Mouse (Mus musculus) ovary, adult 18-20 months (tissue): ENCODE measurements around the gene Tmem220.

Experiments
- DNase-seq: peaks from one replicate; pipeline ENCODE4 v3.0.0; 2022; ENCODE audit warnings: low spot score, mixed read lengths

Gene Tmem220

GRCm38 (mm10) chr11:67024867-67025477, at the start of gene Tmem220:
Gene Tmem220, plus strand, starts transcription at chr11:67025154.
- peak; percentile 93 for DNase-seq

DNA sequence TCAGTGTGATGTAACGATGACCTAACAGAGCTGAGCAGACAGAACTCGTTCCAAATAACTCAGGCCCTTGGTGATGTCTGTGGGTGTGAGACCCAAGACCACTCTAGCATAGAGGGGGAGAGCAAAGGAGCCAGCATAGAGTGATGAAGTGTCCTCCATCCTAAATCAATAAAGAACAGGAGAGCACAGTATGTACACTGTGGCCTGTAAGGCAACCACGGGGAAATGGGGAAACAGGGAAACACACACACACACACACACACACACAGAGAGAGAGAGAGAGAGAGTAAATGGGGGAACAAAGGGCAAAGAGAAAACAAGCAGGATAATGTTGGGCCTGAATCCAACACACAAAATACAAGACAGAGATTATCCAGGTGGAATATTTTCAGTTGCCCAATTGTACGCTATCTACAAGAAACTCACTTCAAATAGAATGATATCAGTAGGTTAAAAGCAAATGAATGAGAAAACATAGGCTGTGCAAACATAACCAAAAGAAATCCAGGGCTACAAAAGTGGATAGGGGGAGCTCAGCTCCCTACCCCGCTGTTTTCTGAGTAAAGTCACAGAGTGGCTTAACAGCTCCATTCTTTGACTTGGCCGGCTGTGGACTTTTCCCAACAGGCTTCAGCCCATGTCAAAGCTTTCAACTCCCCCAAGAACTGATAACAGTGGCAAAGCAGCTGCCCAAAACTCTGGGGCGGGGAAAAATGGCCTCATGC, 49.2 kb upstream of the Tmem220 start:
- DNase-seq: no peak

DNA sequence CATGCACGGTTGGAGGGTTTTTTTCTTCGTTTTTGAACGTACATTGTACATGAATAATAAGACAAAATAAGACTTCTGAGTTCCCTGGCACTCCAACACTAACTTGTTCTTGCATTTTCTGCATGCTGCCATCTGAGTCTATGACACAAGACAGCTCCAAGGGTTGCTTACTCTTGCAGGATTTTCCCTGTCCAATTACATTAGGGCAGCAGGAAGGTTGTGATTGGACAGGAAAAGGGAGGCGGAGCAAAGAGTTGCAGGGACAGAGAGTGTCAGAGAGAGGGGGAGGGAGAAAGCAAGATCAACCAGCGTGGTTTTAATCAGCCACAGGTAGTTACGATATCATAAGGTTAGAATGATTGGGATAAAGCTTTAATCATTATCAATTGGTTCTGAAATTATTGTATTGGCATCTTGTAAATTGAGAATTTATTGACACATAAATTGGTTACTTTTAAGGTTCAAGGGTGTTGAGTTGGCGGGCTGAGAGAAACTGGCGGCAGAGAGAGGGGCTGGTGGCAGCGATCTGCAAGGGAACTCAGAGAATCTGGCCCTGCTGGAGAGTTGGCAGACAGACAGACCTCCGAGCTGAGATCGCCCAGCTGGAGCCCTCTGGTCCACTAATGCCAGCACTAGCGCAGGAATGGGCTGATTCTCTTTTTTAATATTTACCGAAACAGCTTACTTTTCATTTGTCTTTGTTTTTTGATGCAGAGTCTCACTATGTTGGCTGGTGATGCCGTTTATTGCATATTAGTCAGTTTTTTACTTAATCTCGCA, 43.4 kb upstream of the Tmem220 start:
- no peak for DNase-seq

- no peak for DNase-seq
Observed at GRCm38 (mm10) chr11:66982794-66983193, 42.2 kb upstream of the Tmem220 start.

- no peak for DNase-seq
Observed at GRCm38 (mm10) chr11:66983422-66984164, 41.4 kb upstream of the Tmem220 start.

GRCm38 (mm10) chr11:66984165-66985135, 40.5 kb upstream of the Tmem220 start:
- DNase-seq: peak; percentile 15

DNA sequence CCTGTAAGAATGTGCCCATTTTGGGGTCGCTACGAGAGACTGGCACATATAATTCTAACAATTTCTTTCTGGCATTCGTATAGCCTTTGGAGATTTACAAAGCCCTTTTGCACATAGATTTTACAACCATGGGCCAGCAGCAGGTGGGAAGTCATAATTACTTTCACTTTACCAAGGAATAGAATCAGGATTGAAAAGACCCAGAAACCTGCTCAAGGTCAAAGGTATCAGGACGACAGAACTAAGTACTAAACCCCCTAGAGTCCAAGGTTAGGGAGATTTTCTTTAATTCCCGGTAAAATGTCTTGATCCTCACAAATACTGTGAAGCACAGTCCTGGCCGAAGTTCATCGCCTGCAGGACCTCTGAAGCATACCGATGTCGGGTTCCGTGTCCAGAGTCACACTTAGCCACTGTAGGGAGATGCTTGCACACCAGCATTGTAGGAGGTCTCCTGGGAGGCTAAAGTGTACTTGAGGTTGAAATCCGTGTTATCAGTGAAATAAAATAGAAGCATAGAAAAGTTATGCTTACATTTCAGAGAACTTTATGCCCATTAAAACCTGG, 39.7 kb upstream of the Tmem220 start:
- no peak for DNase-seq

DNA sequence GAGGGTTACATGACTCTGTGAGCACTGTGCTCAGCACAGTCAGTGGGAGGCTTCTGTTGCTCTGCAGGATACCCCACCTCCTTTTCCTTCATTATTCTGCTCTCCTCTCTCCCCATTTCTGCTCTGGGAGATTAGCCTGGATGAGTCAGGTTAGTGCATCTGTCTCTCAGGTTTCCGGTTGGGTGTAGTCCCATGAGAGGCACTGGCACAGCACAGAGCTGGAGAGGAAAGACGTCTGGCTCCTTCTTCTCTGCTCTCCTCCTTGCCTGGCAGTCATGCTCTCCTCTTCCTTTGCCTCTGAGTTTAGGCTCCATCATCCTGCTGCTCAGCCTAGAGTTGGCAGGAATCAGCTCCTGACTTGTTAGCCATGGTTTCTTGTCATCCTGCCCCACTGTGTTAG, 32.8 kb upstream of the Tmem220 start:
- DNase-seq: no peak

DNA sequence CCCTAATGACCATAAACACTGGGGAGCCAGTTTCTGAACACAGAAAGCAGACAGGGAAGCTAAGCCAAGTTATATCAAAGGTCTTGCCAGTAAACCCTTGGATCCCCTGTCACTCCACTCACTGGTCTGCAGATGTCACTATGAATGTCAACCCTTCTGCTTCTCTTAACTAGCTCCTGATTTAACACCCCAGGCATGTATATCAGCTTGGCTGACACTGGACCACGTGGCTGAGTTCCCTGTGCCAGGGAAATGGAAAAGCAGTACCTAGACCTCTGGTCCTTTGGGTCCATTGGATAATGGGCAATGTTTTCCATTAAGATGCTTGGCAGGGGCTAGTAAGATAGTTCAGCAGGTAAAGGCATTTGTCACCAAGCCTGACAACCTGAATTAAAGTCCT, 31.3 kb upstream of the Tmem220 start:
- DNase-seq: no peak

DNA sequence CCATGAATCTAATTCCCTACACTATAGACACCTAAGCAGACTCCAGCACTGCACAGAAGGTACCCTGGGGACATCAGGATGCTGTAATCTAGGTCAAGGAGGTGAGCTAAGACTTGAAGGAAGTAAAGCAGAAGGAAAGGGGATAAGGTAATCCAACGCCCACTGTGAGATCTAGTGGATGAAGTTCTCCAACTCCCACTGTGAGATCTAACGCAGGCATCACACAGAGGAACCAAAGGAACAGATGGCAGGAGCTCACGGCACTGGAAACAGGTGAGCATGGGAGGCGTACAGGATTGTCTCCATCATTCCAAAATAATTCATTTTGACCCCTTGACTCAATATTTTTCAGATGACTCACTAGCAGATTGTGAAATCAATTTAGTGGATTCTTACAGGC, 28.5 kb upstream of the Tmem220 start:
- no peak for DNase-seq

- peak; percentile 68 for DNase-seq
Observed at GRCm38 (mm10) chr11:66998467-66999403, 26.2 kb upstream of the Tmem220 start.

DNA sequence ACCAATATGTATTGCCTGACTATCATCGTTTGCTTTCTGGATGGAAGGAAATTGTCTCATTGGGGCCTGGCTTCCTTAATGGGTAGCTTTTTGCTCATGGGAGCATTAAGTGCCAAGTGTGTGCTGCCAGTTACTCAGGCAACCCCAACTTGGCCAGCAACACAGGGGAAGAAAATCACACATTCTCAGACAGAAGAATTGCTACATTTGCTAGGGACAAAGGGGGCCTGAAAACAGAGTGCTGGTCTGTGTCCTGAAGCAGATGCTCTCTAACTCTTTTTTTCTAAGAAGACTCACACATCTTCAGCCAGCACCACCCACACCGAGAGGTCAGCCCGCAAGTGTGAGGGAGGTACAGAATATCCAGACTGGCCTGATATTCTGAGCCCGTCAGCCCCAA, 24.3 kb upstream of the Tmem220 start:
- DNase-seq: no peak

DNA sequence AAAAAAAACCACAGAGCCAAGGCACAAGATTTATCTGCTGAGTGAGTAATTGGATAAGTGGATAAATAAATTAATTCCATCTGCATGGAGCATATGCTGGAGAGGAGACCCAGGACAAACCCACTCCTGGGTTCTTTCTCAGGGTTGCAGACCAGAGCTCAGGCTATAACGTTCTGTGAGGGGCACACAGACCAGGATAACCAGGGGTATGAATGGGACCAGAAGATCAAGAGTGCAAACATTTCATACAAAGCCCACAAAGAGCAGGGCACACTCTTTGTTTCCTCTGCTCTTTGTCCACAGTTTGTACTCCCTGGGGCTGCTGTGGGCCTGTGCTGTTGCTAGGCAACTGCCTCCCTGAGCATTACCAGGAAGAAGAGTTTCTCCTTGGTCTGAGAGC, 23.2 kb upstream of the Tmem220 start:
- no peak for DNase-seq

DNA sequence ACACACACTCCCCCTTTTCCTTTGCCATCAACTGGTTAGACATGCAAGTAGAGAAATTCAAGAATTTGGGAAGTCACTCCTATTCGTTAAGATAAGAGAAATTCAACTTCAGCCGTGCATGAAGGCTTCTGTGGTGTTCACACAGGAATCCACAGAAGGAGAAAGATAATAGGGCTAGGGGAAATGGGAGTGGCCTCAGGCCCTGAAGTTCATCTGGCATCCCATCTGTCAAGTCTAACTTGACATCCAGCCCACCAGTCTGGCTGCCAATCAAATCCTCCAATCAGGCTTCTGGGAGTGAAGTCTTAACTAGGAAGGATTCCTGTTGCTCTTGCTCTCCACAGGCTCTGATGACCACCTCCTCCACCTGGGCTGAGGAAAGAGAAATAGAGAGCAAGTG, 22.0 kb upstream of the Tmem220 start:
- DNase-seq: no peak

- no peak for DNase-seq
Observed at GRCm38 (mm10) chr11:67007961-67008360, 17.0 kb upstream of the Tmem220 start.

DNA sequence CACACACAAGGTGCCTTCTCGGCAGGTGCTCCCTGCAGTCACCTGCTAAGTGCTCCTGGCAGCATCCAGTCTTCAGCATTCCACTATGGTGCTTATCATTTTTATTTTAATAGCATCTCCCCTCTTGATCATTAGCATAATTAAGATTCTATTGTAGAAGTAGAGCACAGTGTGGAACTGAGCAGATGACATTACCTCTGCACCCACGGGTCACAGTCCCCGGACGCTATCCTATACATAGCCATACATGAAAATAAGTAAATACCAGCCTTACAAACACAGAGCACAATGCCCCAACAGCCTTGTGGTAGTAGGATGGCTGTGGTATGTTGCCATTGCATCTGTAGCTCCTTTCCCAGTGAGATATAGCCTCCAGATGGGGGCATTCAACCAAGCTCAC, 16.4 kb upstream of the Tmem220 start:
- DNase-seq: no peak

DNA sequence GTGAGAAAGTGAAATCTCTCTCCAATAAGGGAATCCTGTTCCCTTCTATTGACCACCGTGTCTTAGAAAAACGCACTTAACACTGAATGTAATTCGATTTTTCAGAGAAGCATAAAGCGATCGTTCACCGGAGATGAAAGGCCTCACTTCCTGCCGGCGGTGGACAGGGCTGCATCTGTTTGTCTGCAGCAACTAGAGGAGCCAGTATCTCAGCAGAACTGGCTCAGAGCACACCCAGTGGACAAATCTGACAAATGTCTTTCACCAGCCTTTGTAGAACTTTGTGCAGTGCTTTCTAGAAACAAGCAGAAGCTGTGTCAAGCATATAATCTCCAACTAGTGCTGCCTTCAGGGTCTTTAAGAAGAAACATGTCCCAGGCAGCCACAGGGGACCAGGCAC, 14.5 kb upstream of the Tmem220 start:
- DNase-seq: no peak

DNA sequence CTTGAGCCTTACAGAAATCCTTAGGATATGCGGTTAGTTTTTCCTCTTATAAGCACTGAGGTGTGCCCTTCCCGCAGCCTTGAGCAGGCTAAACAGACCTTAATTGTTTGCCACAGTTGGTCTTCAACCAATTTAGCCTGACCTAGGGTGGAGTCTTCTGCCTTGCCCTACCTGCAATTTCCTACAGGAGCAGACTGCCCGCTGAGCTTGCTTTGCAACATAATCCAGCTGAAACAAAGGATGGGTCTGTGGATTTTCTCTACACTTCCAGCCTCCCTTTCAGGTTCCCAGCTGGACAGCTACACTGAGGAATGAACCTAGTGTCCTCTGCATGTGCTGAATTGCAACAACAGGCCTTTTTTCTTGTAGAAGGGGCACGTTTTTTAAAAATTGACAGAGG, 13.3 kb upstream of the Tmem220 start:
- DNase-seq: no peak

DNA sequence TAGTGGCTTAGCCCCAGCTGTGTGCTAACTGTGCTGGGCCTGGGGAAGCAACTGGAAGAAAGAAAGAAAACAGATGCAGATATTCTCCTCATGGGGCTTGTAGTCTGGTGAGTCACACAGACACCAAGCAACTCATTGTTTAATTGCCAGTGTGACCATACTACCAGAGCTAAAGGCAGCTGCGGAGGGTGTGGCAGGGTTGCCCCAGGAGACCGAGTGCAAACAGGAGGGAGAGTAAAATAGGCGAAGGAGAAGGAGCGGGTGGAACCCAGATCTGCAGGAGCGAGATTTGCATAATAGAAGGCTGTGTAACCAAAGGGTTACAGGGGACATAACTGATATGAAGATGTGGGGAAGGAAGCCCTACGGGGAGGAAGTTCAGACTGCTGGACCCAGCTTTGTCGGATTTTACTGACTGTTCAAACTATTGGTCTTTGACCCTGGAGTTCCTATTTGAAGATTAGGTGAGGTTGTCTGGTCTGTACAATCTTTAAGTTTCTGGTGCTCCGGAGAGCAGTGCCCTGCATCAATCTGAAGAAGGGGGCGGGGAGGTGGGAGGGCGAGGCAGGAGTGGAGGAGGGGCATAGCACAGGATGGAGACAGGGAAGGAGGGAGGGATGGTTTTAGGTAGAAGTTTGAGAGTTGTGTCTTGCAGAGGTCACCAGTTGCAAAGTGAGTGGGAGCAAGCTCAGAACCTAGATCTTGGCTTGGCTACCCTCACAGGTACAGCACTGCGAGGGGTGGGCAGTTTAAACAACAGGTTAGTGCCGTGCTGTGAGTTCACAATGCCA, 7.0 kb upstream of the Tmem220 start:
- DNase-seq: no peak
